Mouse (Mus musculus) E14TG2a.4 (cell line): ENCODE measurements around the gene E130218I03Rik.

Experiments used
- CTCF ChIP-seq: conservative IDR thresholded peaks from 2 replicates; pipeline ENCODE4 v1.5.1; 2014; ENCODE audit warnings: low read length
- NANOG ChIP-seq: IDR thresholded peaks from 2 replicates; pipeline ENCODE4 v1.6.1; 2014; ENCODE audit warnings: borderline replicate concordance, low read length, mixed read lengths
- POU5F1 ChIP-seq: IDR thresholded peaks from 2 replicates; pipeline ENCODE4 v1.6.1; 2014; ENCODE audit warnings: low read length, borderline replicate concordance

DNA sequence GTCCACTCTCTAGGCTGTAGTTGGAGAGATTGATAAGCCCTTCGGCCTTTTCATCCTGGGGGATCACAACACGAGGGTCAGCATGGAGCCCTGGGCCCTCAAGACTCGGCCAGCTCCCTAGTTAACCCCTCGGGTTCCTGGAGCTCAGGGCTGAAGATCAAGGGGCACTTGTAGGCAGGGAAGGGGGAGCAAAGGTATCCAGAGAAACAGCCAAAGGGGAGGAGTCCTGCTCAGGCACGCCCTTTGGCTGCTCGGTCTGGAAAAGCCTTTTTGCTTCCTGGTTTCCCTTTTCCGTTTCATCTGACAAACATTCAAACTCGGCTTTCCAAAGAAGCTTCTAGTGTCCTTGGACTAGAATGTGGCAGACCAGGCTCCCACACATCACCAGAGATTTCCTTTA is 13.0 kb upstream of the E130218I03Rik start:
- TF ChIP-seq CTCF, result no peak
- no peak for TF ChIP-seq NANOG
- TF ChIP-seq POU5F1, result no peak
